Mouse (Mus musculus) lung, postnatal 25 days (tissue): ENCODE data around the gene Tnfrsf14.

Experiments used
- DNase-seq: peaks from one replicate; pipeline ENCODE4 v3.0.0; 2022; ENCODE audit warnings: low spot score

Gene Tnfrsf14

GRCm38 (mm10) chr4:154928395-154929087 lies at the start of gene Tnfrsf14:
TSS of gene Tnfrsf14 (minus strand) at chr4:154928563.
- no peak for DNase-seq

DNA sequence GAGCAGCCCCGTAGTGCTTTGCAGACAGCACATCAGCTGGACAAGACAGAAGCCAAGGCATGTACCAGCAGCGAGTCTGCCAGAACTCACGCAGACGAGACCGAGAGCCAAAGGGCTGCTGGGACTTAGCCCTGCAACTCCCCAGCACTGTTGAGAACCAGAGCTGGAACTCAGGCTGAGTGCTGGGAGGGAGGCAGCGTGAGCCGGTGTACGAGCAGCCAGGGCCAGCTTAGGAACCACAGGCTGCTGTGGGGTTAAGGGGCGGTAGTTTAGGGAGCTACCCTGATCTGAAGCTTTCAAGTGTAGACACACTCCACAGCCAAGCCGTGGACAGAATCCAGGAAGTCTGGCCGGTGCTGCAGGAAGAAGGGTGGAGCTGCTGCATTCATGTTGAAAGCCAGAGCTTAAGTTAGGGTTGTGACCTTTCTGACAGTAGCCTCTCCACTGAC lies 45.8 kb upstream of the Tnfrsf14 start:
- no peak for DNase-seq

- DNase-seq: no peak
Observed at GRCm38 (mm10) chr4:154972546-154972945, 44.2 kb upstream of the Tnfrsf14 start.

- peak; percentile 48 for DNase-seq
Observed at GRCm38 (mm10) chr4:154967173-154967572, 38.8 kb upstream of the Tnfrsf14 start.

- DNase-seq: no peak
Observed at GRCm38 (mm10) chr4:154965856-154966255, 37.5 kb upstream of the Tnfrsf14 start.

GRCm38 (mm10) chr4:154964581-154965235 lies 36.3 kb upstream of the Tnfrsf14 start:
- no peak for DNase-seq

DNA sequence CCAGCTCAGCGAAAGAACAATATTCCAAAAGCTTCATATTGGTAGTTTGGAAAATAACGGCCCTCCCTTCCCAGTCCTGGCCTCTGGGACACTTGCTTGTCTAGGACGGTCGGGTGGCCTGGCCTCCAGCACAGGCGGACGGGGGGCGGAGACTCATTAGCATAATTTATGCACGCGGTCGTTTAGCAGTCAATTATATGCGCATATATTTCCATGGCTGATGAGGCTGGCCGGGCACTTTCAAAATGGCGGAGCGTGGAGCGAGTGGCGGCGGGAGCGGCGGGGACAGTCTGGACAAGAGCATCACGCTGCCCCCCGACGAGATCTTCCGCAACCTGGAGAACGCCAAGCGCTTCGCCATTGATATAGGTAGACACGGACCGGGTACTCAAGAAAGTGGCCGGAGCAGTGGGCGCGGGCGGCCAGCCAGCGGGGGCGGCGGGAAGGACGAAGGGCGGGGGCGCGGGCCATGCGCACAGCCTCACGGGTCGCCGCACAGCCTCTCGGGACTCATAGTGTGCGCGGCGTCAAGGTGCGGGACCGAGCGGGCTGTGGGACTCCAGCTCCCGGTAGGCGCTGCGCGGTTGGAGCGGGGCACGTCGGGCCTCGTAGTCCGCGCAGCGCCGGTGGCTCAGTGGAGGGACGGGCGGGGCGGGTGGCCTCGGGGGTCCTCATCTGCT lies 35.7 kb upstream of the Tnfrsf14 start, which contains the start of gene Pank4:
Gene Pank4 (plus strand): TSS at position 223 of the 680 bp plus-strand sequence.
- peak; percentile 93 for DNase-seq

GRCm38 (mm10) chr4:154963190-154963836 lies 35.0 kb upstream of the Tnfrsf14 start:
- no peak for DNase-seq

GRCm38 (mm10) chr4:154962683-154963082 lies 34.3 kb upstream of the Tnfrsf14 start:
- no peak for DNase-seq

GRCm38 (mm10) chr4:154961911-154962310 lies 33.5 kb upstream of the Tnfrsf14 start:
- peak; percentile 55 for DNase-seq

GRCm38 (mm10) chr4:154961226-154961738 lies 32.9 kb upstream of the Tnfrsf14 start:
- DNase-seq: no peak

DNA sequence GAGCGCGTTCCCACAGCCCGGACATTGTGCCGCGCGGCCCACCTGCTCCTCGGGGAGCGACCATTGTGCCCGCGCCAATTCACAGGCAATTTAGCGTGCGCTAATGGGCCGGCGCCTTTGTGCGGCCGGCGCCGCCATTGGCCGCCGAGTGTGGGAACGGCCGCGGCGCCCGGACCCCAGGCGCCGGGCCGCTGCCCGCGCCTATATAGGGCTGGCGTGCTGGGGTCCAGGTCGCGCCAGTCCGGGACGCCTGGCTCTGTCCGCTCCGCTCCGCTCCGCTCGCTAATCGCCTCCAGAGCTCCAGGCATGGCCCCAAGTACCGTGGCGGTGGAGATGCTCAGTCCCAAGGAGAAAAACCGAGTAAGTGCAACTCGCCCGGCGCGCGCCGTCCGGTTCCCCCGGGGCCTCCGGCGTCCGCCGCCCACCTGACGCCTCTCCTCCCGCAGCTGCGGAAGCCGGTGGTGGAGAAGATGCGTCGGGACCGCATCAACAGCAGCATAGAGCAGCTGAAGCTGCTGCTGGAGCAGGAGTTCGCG lies 32.4 kb upstream of the Tnfrsf14 start, which contains the start of gene Hes5:
Gene Hes5 (plus strand): TSS at position 234 of the 536 bp plus-strand sequence.
- no peak for DNase-seq

- no peak for DNase-seq
Observed at GRCm38 (mm10) chr4:154960021-154960689, 31.8 kb upstream of the Tnfrsf14 start.

GRCm38 (mm10) chr4:154958621-154959020 lies 30.3 kb upstream of the Tnfrsf14 start:
- no peak for DNase-seq

DNA sequence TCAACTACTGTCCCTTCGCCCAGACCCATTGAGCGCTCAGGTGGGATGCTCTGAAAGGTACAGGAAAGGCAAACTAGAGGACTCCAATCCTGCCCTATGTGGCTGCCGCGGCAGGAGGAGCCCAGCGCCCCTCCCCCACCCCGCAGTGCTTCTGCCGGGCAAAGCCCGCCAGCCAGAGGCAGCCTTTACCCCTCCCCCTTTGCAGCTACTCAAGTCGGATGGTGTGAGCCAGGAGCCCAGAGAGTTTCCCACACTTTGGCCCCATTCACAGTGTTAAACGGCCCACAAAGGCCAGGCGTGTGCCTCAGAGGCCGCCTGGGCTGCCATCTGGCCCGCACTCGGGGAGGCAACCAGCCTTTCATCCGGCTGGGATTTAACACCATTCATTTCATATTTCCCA lies 29.8 kb upstream of the Tnfrsf14 start:
- no peak for DNase-seq

GRCm38 (mm10) chr4:154957289-154957993 lies 29.1 kb upstream of the Tnfrsf14 start:
- DNase-seq: no peak

- DNase-seq: no peak
Observed at GRCm38 (mm10) chr4:154956604-154957003, 28.2 kb upstream of the Tnfrsf14 start.

DNA sequence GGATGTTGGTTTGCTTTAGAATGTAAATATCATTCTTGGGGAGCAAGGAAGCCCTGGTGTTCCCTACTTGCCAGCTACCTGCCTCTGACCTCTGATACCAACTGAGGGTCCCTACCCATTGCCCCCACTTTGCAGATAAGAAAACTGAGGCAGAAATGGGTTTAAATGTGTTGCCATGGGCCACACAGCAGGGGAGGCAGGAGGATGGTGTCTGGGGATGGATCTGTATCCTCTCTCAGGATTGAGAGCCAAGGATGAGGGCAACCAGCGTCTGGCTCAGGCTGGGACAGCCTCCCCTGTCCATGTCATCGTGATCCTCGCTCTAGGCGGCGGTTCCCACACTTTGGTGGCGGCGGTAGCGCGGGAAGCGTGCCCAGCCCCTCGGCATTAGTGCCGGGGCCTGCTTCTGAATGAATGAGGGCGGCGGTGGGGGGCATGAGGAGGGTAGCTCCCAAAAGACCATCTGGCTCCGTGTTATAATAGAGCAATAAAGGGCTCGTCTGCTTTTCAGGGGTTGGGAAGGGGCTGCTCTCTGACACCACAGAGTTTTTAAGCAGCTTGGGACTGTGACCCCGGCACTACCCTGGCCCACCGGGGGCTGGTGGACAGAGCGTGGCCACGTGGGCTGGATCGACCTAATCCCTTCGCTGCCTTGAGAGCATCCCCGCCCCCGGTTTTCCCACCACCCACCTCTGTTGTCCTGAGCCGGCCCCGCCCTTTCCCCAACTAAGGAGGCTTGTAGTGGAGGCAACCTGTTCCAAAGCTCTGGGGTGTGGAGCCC lies 24.3 kb upstream of the Tnfrsf14 start:
- no peak for DNase-seq

GRCm38 (mm10) chr4:154949589-154949982 lies 21.2 kb upstream of the Tnfrsf14 start:
- no peak for DNase-seq
